Mouse (Mus musculus) left cerebral cortex, postnatal 10 days (tissue): ENCODE data around the gene Tnp1. TPM values are rescaled to one million over a fixed set of nuclear protein-coding genes. Genes with fewer than 3 reads are reported as not detected.

Experiments used
- DNase-seq, 2 experiments: peaks; one replicate each; pipeline ENCODE4 v3.0.0; 2021 to 2022; ENCODE audit warnings: low spot score in 2 of 2, mixed read lengths in 1 of 2; ENCODE audit errors: extremely low spot score in 1 of 2
- intact Hi-C: fragments of 180-260 bp; cut with DNase I; formaldehyde crosslinking; loops from one replicate; pipeline ENCODE4 v1.15.1; 2025
- total RNA-seq, 2 experiments: library from RNA; stranded (reverse); gene quantifications; 2 replicates each; pipeline ENCODE4 v1.2.3; 2021

The Tnp1 gene
- total RNA-seq = not detected

DNA sequence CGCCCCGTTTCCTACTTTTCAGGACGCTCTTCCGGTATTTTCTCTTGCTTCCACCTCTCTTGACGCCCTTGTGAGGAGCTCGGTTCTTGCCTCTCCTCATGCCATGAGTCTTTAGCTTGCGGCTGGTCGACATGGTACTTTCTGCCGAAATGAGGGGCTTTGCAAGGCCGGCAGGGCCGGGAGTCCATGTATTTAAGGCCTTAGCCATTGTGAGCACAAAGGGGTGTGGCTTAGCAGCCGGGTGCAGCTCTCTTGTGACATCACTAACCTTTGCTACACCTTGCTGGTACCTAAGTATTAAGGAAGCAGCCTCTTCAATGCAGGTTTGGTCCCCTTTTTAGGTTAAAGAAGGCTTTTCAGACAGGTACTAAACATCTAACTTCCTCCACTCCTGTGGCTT is at the start of gene Tnp1:
TSS of gene Tnp1 (minus strand) at position 179 of the 400 bp plus-strand sequence.
- no peak for DNase-seq
- intact Hi-C loops = no loop called here

DNA sequence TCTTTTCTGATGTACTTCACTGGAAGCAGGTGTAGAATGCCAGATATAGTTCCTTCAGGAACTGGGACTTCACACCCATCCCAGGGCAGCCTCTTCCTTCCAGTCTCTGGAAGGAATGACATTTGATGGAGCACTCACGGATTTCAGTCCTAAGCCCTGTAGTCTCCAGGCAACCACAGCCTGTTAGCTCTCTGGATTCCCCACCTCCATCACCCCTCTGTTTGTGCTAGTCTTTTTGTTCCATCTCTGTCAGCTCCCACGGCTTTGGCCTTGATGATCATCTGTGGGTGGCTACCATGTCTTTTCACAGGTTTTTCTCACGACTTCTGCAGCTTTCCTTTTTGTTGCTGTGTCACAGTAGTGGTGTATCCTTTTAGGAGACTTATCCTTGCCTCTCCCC is 48.6 kb upstream of the Tnp1 start:
- intact Hi-C loops = no loop called here
- no peak for DNase-seq

DNA sequence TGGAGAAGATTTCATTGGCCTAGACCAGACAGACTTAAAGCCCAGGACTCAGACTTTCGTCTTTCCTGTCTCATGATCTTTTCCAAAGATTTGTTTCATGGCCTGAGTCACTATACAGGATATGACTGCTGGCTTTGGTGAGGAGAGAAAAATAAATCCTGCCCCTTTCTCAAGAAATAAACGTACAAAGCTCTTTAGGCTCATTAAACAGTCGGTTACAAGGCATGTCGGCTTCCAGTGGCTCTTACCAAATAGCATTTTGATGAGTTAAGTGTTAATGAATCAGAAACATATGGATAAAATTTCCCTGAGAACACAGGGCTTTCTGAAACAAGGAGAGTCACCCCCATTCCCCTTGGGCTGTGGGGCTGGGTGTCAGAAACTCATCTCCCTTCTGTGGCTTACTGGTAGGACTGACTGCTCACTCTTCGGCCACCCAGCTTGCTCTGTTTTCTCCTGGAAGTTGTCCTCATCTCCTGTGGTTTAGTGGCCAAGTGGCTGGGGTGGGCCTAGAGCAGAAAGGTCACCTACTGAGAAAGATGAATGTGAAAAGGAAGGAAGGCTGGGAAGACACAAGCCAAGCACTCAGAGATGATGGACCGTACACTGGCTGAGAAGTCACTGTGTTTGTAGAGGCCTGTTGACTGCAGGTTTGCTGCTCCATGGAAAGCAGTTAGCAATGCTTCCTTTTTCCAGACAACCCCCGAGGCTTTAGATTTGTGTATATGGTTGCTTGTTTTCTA is 46.0 kb upstream of the Tnp1 start:
- no peak for DNase-seq
- intact Hi-C loops = no loop called here

DNA sequence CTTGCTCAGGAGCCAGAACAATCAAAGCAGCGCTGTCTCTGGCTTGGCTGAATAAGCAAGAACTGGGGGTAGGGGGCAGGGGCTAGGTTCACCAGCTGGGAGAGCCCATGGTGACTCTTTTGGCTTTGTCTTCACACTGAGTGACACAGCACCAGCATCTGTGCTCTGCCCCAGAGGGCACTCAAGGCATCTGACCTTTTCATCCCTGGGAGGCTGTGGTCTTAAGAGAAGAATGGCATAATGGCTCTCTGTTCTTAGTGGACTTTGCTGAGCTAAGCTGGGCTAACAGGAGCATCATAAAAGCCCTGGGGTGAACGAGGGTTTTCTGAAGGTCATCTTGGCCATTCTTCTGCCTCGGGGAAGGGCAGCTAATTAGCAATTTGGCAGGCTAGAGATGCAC is 44.6 kb upstream of the Tnp1 start:
- DNase-seq = no peak
- intact Hi-C loops = no loop called here

DNA sequence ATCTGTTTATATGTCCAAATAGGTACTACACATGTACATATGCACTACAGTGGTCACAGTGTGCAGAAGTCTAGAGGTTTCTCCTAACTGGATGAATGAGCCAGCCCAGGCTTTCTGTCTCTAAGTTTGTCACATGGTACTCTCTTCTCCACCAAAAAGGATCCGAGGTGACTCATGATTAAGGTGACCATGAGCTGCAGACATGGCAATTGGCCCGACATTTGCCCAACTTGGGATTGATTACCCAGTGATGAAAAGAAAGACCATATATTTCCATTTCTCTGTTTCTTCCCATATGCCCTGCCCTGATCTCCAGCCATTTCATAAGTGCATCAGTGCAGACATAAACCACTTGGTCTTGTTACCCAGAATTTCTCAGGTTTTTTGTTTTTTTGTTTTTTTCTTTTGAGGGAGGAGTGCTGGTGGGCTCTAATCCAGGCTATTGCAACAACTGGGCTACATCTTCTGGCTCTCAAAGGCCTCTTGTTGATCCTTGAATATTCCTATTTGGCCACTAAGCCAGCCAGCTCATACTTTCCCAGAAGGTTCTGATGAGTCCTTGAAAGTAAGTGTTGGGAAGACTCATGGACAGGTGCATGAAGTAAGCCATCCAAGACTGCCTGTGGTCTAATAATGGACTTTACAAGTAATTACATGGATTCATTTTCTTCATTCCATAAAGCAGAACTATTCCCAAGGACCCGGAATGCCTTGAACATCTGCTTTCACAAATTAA is 40.7 kb upstream of the Tnp1 start:
- no peak for DNase-seq
- intact Hi-C loops = no loop called here

DNA sequence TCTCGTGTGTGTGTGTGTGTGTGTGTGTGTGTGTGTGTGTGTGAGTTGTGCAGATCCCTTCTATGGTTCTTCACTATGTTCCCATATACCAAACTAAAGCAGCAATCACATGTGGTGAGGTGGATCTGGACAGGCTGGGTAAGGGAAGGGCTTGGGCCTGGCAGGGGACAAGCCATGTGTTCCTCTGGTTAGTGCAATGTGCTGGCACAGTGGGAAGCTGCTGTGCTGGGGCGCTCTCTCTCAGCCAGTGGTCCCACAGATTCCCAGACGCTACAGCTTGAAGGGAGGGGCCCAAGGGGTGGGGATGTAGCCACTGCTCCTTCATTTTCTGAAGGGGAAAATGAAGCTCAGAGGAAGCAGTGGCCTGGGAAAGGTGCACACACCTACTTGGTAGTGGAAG is 40.1 kb upstream of the Tnp1 start:
- intact Hi-C loops = no loop called here
- DNase-seq = no peak

DNA sequence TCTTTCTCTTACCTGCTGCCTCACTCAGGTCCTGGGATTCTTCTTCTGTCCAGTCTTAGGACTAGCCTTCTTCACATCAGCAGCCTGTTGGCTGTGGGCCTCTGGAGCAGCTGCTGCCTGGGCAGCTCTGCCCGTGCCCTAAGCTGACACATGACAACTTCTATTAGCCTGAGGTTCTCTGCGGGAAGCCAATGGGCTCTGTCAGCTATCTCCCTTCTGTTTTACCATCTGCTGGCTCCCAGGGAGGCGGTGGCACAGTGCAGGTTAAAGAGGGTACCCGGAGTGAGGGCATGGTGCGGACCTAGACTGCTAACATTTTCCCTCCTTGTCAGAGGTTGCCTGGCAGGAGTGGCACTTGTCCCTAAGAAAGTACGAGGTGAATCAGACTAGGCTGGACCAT is 39.5 kb upstream of the Tnp1 start:
- intact Hi-C loops = no loop called here
- no peak for DNase-seq

DNA sequence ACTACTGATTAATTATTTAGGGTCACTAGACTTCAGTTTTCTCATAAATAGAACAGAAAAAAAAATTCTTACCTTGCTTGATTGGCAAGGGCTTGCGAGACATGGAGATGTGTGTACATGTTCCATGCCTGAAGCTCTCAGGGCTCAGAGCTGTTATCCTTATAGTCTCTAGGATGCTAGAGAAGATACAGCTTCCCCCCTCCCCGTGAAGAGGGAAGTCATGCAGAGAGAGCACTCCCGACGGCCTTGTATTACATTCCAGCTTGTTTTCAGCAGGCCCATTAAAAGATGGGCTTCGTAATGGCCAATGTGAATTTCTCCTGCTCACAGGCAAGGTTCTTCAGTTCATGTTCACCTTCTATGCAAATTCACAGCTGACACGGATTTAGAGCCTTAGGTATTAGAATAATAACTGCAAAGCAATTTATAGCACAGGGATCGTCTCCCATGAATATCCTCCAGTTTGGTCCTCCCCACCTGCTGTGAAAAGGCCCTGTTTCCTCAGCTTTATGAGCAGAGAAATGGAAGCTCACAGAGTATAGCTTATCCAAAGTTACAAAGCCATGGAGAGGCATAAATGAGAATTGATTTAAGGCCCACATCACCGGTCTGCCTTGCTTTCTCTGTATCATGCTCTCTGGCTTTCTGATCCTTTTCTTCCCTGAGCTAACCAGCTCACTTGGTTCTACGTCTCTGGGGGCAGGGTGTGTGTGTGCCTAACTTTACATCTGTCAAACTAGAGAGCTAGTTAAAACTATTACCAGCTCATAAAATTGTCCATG is 38.0 kb upstream of the Tnp1 start:
- no peak for DNase-seq
- intact Hi-C loops = no loop called here

DNA sequence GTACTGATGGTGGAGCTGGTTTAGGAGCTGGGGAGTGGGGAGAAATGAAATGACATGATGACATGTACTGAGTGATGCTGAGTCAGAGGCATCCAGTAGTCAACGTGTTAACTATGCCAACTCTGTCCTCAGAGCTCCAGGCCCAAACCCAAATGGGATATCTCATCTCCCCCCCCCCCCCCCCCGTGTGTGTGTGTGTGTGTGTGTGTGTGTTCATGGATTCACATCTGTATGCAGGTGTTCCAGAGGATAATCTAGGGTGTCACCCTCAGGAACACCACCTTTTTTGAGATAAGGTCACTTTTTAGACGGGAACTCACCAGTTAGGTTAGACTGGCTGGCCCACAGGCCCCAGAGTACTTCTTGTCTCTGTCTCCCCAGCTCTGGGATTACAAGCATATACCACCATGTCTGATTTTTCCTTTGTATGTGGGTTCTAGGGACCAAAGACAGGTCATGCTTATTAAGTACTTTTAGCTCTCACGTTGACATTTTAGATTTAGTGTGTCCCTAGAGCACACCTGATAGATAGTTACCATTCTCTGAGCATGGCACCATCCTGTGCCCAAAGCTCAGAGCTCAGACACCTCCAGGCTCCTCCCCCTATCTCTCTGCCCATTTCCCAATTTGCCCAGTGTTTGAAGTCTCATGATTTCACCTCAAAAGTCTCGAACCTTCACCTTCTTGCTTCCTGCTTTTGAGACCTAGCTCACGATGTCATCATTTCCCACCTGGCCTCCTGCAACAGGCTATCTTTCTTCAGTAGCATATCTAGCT is 31.4 kb upstream of the Tnp1 start:
- intact Hi-C loops = no loop called here
- DNase-seq = no peak

DNA sequence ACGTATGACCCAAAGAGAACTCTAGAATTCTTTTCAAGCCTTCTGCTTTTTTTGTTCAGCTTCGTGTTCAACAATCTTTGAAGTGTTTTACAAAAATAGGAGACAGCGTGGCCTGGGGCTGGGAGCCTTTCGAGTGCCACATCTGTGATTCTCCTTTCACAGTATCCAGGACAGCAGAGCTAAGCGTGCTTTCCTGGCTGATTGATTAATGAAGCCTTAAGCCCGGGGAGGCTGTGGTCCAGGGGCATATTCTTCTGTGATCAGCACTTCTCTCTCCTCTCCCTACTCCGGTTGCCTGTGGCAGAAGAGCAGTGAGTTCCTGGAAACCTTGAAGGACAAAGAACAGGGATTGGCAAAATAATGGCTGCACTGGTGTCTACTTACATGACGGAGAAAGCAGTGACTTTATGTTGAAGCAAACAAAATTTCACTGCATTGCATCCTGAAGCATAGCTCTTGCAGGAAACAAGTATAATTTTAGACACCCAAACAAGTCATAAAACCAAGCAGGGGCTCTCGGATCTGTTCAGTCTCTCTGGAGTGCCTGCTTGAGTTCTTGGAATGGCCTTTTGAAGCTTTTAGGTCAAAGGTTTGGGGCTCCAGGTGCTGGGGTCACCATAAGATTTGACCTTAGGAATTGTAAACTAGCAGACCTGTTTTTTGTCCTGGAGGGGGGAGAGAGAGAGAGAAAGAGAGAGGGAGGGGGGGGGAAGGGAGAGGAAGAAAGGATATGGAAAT is 30.4 kb upstream of the Tnp1 start:
- no peak for DNase-seq
- intact Hi-C loops = no loop called here

DNA sequence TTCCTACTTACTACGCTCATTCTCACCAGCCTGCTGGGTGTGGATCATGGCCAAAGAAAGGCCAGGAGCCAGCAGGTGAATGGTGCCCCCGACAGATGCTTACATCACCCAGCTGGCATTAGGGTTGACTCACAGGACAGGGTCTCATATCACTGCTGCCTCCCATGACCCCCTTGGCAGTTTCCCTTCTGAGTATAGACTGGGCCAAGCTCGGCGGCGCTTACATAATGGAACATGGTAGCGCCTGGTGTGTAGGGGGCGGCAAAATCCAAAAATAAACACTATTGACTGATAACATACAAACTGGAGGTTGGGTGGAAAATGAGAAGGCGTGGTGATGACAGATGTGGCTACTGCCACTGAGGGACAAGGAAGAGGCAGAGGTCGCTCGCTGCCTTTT is 28.0 kb upstream of the Tnp1 start:
- intact Hi-C loops = no loop called here
- no peak for DNase-seq

DNA sequence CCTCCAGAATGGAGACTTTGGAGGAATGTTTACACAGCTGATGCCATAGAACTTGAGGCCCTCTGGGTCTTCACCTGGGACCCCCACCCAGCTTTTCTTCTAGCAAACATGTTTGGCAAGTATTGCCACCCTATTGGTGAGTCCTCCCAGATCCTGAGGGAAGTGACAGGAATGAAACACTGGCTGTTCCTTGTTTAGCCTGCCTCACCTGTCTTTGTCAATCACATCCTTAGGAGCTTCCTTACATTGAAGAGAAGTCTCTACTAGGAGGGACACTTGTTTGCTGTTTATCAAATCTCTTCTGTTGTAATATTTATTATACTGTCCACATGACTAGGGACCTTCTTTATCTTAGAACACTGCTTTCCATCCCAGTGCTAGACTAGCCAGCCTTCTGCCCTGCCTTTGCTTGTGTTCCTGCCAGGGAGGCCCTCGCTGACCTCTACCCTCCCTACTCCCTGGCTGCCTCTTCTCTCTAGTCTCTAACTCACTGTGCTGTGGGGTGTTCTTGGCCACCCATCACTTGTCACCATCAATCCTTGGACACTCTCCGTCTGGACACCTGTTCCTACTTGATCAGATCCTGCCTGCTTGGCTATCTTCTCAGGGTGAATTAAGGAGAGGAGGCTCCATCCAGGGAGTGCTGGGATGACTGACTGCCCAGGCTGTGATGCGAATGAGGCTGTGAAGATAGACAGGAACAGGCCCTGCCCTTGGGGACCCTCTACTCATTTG is 25.1 kb upstream of the Tnp1 start:
- intact Hi-C loops = no loop called here
- no peak for DNase-seq

DNA sequence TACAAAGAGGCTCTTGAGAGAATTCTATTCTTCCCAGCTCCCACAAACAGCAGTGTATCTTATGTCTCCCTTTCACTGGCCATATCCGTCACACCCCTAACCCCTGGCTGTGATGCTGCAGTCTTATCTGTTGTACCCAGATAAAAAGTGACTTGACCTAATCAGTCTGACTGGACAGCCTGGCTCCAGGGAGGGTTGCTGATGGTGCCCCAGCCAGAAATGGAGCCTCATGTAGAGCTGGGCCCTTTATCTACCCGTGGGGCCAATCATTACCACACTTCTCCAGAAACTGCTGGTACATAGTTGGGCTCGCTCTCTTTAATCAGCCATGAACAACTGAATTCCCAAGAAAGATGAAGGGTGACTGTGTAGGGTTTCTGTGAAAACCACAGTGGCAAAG is 22.8 kb upstream of the Tnp1 start:
- intact Hi-C loops = no loop called here
- no peak for DNase-seq

DNA sequence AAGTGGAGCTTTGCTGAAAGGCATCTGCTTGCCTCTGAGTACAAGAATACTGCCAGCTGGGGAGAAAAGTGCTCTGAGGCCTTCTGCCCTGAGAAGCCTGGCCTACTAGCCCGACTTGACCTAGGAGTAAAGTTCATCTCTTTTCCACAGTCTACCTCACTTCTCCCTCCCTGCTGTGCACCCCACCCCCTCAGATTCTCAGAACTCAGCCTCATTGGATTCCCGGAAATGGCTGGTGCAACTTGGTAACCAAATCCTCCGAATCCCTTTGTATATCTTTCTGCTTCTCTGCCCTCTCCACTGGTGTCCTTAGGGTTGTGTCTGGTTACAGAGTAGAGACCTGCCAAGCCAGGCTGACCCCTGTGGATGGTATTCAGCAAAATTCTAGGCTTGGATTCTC is 20.8 kb upstream of the Tnp1 start:
- no peak for DNase-seq
- intact Hi-C loops = no loop called here

DNA sequence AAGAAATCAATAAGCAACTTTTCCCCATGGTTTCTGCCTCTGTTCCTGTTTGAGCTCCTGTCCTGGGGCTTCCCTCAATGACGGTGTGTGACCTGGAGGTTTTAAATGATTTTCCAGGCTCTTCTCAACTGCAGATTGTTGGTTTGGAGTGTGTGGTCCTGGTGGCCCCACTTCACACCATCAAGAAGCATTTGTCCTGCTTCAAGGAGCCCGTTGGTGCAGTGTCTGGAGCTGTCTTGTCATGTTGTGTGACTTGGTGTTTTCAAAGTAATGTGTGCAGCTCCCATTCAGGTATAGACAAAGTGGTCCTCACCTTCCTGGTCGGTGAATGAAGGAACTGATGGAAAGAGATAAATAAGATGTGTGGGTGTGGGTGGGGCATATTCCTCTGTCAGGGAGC is 20.0 kb upstream of the Tnp1 start:
- intact Hi-C loops = no loop called here
- DNase-seq = no peak

DNA sequence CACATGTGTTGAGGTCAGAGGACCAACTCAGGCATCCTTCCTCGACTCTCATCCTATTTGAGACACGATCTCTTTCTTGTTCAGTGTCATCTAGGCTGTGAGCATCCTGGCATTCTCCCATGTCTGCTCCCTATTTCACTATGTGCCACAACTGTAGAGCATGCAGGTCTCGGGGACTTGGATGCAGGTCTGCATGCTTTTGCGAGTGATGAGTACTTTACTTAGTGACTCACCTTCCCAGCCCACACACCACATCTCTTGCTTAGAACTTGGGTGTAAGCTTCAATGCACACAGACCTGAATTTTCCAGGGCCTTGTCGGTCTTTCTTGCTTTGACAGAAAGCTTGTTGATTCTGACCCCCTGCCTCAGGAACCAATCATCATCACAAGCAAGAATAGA is 16.8 kb upstream of the Tnp1 start:
- intact Hi-C loops = no loop called here
- DNase-seq = no peak

DNA sequence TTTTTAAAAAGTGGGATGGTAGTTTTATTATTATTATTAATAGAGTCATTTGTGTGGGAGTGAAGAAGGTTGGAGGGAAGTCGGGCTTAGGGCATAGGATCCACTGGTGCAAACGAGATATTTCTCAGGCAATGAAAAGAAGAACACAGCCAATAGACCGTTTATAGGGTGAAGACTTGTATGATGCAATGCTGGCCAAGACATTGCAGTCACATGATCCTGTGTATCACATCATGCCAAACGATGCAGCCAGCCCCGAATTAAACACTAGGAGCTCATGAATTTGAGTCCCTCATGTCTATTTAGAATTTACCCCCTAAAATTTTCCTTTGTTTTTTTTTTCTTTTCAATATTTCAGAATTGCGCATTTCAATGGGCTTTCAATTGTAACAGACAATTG is 13.0 kb upstream of the Tnp1 start:
- intact Hi-C loops = no loop called here
- DNase-seq = no peak

DNA sequence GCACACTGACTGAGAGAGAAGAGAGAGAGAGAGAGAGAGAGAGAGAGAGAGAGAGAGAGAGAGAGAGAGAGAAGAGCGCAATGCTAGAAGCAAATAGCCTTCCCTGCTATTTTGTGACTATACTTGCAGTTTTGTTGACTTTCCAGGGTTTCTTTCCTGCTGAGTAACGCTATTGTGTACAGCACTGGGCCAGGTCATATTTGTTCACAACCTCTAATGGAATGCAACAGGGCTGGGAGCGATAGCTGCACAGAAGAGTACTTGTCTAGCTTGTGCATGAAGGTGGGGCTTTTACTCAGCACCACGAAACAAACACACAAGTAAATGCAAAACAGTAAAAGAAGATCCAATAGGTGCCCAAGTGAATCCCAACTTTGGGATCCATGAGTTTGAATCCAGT is 11.7 kb upstream of the Tnp1 start:
- no peak for DNase-seq
- intact Hi-C loops = no loop called here
